Mouse (Mus musculus): ENCODE data around the gene Snrk.

Gene Snrk

DNA sequence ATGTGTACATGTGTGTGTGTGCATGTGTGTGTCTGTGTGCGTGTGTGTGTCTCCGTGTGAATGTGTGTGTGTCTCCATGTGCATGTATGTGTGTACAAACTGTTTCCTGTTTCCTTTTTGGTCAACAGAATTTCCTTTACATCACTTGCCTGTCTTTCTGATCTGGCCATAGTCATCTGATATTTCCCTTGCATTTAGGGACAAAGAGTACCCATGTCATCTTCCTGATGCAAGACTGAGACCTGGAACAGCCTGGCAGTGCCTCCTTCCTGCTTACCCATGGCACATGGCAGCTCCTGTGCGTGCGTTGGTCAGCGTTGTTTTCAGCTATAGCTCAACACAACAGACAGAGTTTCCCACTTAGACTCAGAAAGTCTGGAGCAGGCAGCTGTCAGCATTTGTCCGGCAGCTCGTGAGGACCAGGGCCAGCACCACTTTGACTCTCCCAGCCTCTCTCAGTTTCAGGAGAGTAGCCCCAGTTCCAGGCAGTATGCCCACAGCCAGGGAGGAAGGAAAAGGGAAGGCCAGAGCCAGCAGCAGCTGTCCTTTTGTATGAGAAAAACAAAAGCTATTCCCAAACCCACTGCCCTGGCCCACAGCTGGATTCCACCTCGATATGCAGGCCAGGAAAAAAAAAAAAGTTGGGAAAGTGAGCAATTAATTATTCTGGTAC lies 7.4 kb upstream of the Snrk start:
- DNase-seq, result peak; percentile 84

DNA sequence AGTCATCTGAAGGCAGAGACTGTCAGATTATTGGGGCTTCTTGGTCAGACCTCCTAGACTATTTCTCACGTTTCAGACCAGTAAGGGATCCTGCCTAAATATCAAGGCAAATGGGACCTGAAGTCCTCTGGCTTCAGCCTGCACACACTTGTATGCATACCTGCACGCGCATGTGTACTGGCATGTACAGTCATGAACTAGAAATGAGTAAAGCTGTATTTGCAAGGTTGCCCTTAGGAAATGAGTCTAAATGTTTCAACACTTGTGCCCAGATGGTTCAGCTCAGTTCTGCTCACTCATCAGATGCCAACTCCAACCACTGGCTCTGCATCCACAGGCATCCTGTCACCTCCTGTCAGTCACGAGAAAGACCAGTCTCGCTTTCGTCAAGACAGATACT lies 6.6 kb upstream of the Snrk start:
- DNase-seq, result no peak

DNA sequence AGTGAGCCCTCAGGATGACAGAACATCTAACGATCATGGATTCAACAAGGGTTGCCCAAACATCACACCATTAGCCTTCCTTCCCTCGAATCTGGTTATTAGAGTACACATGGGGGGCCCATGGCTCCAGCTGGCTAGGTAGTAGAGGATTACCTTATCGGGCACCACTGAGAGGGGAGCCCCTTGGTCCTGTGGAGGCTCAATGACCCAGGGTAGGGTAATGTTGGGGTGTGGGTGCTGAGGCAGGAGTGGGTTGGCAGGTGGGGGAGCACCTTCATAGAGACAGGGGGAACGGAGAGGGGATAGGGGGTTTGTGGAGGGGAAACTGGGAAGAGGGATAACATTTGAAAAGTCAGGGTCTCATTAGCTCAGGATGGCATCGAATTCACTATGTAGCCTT lies 6.1 kb upstream of the Snrk start:
- DNase-seq, result no peak

DNA sequence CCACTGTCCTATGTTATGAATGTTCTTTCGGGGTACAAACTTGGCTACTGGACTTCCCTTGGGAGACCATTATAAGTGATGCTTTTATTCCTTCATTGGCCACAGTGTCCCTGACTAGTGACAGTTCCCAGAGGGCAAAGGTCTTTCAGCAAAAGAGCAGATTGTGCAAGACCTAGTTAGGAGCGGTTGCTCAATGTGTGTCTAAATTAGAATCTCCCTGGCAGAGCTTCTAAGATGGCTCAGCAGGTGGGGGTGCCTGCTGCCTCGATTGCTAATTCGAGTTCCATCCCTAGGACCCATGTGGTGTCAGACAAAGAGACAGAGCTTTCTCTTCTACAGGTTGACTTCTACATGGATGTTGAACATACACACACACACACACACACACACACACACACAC lies 1.5 kb upstream of the Snrk start:
- peak; percentile 75 for DNase-seq

DNA sequence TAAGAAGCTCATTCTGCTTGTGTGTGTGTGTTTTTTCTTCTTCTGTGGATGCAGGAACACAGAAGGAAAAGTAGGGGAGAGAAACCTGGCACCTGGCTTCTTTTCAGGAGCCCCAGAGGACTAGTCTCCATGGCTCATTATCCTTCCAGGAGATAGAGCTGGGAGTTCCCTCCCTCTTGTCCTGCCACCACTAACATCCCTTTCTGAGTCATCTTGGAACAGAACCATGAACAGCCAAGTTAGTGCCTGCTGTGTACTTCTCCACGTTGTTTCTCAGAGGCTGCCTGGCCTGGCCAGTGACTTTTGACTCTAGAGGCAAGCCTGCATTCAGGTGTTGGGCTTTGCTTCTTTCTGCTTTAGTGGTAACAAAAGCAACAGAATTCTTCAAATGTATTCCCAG lies 707 bp upstream of the Snrk start:
- no peak for DNase-seq

DNA sequence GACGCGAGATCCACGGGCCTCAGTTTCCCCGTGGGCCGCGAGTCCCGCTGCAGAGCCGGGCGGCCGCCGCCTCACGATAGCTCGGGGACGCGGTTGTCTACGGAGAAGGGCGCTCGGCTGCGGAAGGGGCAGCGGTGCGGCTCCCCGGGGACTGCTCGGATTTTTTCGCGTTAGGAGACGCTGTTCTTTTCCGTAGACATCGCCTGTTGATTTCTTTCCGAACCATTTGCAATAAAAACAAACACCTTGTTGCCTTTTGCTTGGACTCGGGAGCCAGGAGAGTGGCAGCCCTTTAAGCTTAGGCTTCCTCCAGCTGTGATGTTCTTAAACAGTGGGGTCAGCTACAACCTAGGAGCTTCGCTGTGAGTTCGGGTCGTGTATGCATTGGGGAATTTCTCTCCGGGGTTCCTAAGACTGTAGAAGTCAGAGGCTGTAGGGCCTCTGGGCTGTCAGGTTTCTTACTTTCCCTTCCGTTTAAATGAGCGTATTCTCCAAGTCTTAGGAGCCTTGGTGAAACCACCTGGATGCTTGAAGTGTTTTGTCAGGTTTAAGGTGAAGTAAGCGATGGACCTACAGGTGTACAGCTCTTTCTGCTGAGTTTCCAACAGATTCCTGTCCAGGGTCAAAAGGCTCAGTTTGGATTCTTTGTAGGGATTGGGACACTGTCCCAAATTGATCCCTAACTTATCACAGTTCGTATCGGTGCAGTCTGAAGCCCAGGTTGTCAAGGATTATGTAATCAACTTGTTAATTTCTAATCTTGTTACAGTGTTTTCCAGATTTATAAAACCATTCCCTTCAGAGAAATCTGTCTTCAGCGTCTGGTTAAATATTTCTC lies 845 bp downstream of the Snrk start:
- no peak for DNase-seq

DNA sequence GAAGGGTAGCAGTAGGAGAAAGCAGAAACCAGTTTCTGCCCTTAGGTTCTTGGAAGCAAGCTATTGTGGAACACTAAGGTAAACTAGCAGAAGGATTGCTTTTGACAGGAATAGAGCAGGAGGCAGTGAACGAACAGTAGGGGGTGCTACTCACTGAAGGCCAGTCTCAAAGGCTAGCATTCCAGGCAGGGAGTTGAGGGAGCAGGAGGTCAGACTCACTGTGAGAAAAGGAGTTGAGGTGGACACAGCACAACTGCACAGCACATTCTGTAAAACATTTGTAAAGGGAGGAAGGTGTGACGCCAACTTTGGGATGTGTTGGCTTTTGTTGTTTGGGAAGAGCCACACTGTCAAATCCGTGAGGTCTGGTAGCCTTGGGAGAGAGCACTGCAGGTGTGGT lies 3.0 kb downstream of the Snrk start:
- peak; percentile 91 for DNase-seq

DNA sequence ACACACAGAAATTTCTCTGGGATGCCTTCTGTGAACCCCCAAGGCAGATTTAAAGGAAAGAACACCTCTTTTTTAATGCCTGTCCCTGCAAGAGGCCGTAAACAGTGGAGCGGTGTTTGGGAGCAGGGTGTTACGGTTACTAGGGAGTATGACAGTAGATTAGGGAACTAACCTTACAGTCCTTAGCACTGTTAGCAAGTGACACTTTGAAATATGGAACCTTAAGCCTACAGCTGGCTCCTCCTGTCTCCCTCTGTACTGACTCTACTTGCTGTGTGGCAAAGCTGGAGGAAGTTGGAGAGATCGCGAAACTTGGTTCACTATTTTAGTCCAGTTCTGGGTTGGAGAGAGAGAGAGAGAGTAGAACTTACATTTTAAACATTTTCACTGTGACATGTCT lies 5.0 kb downstream of the Snrk start:
- DNase-seq, result no peak

DNA sequence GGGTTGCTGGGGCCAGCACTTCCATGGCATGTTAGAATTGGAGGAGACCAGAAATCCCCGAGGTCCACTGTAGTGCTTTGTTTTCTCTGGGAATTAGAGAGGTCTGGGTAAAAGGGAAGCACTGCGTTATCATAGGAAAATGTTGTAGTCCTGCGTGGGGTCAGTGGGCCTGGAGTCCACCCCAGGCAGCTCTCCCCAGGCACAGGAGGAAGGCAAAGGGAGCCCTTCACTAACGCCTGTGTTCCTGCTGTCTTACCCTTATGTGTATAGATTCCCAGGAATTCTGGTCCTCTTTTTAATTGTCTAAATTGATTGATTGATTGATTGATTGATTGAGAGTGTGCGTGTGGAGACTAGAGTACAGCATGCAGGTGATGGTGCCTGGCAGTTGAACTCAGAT lies 6.1 kb downstream of the Snrk start:
- no peak for DNase-seq

DNA sequence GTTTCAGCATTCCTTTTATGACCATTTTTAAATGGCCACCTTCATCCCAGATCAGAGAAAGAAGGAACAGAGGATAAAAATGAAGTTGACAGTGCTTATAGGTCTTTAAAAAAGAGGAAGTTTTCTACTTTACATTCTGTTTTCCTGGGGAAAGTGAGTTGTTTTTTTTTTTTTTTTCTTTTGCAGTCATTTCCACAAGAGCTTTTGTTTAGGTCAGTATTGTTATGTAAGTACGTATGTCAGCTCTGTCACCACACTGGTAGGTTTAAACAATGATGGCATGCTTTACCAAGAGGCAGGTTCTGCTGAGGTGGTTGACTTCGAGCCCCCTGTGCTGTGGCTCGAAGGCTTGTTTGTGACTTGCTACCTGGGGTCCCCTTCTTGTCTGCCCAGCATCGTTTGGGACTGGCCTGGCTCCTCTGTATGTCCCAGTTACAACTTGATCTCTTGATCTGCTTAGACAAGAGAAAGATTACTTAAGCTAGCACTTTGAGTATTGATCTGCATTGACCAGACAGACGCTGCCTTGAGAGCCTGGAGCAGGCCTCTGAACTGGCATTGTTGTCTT lies 8.7 kb downstream of the Snrk start:
- no peak for DNase-seq

DNA sequence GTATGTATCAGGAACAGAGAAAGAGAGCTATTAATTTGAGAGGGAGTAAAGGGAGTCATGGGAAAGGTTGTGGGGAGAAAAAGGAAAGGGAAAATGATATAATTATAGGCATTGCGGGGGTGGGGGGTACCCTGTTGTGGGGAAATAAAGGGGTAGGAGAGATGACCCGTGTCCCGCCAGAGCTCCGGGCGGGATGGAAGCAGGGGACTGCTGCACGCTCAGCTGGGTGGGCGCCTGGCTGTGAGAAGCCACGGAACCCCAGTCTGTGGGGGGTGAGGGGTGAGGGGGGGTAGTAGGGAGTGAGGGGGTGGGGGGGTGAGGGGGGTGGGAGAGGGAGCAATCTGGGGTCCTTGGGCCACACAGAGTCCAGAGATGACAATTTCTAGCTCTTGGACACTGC lies 9.7 kb downstream of the Snrk start:
- DNase-seq, result no peak

DNA sequence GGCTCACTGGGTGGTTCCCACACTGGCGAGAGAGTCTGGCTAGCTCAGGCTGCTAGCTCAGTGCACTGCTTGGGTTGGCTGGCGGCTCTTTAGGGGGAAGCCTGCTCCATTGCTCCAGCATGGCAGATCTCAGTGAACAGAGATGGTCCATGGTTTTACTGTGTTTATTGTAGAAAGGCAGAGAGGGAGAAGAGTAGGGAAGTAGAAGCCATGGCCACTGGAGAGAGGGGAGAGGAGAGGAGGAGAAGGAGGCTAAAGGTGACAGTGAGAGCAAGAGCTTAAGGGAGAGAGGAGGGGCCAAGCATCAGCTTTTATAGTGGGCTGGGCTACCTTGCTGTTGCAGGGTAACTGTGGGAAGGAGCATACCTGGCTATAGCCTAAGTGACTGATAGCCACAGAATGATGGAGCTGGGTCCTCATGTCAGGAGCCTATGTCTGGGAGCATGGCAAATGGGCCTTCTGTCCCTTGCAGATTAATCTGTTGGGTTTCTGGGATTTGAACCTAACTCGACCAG lies 10.3 kb downstream of the Snrk start:
- no peak for DNase-seq

DNA sequence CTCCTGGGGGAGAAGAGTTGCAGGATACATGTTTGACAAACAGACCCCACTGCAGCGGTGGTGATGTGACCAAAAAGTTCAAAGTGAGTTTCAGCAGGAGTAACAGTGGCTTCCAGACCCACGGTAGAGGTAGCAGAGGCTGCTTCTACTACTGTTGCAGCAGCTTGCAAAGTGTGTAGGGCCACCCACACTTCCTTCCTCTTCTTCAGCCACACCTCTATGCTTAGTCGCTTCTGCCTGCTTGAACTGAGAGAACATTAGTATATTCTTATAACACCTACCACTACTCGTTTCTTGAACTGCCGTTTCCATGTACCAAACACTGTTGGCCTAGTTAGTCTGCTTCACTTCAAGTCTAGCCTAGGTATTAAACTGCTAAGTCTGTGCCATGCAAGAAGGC lies 11.6 kb downstream of the Snrk start:
- DNase-seq, result peak; percentile 65

DNA sequence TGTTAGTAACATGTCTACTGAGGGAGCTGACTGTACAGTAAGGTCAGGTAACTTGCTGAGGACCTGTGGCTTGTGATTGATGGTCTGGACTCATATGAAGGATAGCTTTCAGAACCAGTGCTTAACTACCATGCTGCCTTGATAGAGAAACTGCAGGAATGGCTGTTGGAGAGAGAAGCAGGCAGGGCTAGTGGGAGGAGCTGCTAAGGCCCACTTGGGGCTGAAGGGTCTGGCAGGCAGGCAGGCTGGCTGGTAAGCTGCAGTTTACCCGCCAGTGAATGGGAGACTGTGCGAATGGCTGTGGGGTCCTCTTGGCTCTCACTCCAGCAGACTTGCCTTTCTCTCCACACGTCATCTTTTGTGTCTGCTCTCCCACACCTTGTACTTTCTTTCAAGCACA lies 13.6 kb downstream of the Snrk start:
- no peak for DNase-seq

DNA sequence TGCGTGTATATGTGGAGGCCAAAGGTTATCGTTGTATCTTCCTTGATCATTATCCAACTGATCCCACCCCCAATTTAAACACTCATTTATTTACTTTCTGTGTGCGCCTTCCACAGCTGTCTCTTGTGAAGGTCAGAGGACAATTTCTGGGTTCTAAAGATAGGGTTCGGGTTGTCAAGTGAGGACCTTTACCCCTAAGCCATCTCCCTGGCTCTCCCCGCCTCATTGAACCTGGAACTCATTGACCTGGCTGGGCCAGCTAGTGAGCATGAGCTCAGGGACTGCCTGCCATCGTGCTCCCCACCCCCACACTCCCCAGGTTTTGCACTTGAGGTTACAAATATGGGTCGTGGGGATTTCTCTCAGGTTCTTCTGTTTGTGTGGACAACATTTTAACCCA lies 15.1 kb downstream of the Snrk start:
- DNase-seq, result no peak

DNA sequence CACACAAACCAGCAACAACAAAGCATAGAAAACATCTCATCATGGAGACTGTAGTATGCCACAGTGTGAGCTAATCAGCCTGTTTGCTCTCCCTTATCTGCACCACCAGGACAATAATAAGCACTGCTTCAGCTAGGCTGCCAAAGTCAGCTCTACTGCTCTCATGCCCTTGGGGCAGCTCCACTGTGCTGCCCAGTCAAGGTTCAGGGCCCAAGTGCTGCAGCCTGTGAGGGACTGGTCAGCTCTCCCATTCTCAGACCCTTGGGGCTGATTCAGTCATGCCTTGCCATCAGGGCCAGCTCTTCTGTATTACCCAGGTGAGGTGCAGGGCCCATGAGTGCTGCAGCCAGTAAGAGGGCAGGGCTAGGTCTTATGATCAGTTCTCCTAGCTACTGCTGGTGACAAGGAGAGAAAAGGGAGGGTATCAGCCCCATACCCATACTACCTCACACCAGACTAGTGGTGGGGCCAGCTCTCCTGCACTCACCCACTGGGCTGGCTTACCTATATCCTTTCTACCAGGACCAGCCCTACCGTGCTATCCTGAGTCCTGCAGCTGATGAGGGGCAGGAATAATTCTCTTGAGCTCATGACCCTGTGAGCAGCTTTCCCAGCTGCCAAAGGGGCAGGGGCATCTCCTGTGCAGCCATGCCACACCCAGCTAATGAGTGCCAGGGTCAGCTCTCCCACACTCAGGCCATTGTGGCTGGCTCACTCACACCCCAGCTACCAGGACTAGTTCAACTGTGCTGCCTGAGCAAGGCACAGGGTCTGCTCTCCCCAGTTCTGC lies 18.2 kb downstream of the Snrk start:
- DNase-seq, result no peak

DNA sequence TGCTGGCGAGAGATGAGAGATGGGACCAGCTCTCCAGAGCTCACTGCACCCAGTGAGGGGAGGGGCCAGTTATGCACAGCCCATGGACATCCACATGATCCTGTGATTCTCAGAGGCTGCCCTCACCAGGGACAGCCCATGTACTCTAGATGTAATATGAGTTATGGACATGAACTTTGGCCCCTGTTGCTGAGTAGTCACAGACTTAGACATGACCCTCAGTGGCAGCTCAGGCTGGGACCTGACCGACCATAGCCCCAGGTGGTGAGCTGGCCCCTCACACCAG lies 18.8 kb downstream of the Snrk start:
- peak; percentile 35 for DNase-seq

DNA sequence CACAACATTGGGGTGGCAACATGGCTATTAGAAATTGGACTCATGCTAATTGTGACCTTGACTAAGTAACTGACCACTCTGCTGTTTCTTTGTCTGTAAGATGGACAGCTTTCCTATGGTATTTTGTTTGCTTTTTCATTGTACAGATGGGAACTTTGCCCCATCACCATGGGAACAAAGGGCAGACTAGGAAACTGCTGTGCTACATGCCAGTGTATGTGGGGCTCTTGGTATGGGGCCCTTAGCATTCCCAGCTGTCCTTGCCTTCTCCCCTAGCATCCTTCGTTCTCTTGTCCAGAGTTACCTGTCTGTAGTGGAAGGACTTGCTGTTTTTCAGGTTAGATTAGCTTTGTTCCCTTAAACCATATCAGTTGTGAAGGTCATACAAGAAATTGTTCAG lies 20.9 kb downstream of the Snrk start:
- DNase-seq, result no peak

DNA sequence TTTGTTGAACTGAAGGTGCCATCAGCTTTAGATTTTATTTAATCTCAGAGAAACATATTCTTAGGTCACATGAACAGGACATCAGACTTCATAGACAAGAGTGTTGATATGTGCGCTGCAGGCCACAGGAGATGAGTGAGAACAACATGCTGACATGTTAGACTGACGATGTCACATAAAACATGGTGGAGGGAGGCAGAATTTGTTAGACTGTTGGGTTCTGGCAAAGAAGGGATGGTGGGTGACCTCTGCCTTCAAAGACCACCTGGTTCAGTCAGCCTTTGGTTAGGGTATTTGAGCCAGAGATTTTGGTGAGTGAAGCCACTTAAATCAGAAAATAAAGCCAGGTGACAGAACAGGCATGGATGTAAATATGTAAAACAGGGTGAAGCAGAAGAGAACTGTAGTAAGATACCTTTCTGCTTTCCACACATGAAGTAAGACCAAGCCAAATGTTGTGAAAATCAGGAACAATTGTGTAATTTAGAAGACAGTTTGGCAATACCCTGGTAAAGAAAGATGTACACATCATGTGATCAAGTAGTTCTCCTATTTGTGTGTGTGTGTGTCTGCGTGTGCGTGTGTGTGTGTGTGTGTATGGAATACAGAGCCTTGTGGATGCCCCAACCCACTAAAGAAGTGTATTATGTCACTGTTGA lies 21.4 kb downstream of the Snrk start:
- DNase-seq, result peak; percentile 41

DNA sequence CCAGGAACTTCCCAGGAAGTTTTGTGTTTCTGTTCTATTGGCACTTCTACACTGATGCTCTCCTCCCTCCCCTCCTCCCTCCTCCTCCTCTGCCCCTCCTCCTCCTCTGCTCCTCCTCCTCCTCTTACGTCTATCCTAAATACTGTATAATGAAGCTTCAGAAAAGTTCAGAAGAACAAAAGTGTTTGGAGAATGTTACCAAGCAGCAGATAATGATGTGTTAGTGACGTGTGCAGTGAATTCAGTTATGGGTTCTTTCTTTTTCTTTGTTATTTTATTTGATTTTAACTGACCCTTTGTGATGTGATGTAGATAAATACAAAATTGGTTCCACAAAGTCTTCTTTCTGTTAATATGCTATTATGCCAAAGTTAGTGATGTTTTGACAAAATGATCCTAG lies 22.2 kb downstream of the Snrk start:
- peak; percentile 23 for DNase-seq

DNA sequence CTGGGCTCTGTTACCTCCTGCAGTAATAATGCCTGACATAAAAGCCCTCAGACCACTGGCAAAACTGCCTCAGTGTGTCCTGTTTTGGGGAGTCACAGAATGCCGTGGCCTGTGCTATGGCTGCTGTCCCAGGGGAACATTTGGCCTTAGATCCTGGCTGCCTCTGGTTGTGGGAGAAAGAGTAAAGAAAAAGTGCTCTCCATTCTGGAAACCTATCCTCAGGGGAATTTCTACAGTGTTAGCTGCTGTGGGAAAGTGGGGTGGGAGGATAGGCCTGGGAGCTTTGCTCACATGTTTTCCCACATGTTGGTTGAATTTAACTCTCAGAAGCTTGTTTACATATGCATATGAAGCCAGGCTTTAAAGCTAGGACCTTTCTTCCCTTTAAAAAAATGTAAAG lies 26.2 kb downstream of the Snrk start:
- no peak for DNase-seq

DNA sequence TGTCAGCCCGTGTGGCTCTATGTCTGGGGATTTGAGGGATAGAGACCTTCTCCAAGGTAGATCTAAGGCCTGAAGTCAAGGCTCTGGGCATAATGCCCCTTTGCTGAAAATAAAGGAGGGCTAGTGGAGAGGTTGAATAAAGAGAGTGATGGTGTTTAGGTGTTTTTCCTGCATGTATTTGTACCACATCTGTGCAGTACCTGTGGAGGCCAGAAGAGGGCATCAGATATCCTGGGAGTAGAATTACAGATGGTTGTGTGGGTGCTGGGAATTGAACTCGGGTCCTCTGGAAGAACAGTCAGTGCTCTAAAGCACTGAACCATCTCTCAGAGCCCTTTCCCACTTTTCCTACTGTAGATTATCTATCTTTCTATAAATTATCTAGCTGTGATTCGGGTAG lies 27.7 kb downstream of the Snrk start:
- no peak for DNase-seq

DNA sequence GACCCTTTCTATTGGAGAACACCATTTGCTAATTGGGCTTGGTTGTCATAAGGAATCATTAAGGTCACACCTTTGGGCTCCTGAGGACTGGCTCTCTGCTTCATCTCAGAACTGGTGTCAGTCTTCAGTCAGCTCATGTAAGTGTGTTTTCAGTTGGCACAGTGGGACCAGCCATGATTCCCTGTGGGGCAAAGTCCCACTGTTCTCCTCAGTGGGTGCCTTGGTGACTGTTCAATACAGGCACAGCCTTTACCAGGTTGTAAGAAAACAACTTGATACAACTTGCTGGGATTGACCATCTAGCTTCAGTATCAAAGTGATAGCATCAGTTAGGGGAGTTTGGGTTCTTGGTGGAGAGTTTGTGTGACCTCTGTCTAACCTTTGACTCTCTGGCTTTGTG lies 28.6 kb downstream of the Snrk start:
- no peak for DNase-seq

Measured in lung, postnatal 36 days (tissue).